Mouse (Mus musculus): ENCODE measurements at regions not wholly inside any gene's neighbourhood (a gene's known extent, or its start where the extent isn't known, plus 50 kb on each side); places are given as distances from the start of the nearest gene placed in this dataset.
A peak's percentile ranks its signal among the peaks of the same experiment; 100 is the strongest.

GRCm38 (mm10) chr16:86377991-86378390 is 476.4 kb upstream of the Adamts5 start:
- no peaks in the 10 kb centered on the region for H3K79me2 ChIP-seq (replicated peaks; ENCODE audit: control insufficient read depth, extremely low read depth, insufficient read depth, poor library complexity, severe bottlenecking)
- no peak overlapping the region for H3K27ac ChIP-seq (ENCODE audit: insufficient read depth, low read depth)
- H3K36me3 ChIP-seq (replicated peaks in 1 of 2; ENCODE audit: control insufficient read depth in 1 of 2, insufficient read depth in 1 of 2, low read length in 1 of 2): no peaks in the 10 kb centered on the region
- no peak overlapping the region for H3K4me2 ChIP-seq (ENCODE audit: insufficient read depth, low read depth, poor library complexity, severe bottlenecking)
- no peak for DNase-seq (ENCODE audit: extremely low read depth)
- H3K9me3 ChIP-seq (replicated peaks; ENCODE audit: low read length): no peaks in the 10 kb centered on the region
- no peaks in the 10 kb centered on the region for H3K27me3 ChIP-seq (replicated peaks)
- no peak overlapping the region for H3K4me3 ChIP-seq (replicated peaks in 1 of 3; ENCODE audit: low read depth in 2 of 3, low read length in 2 of 3, poor library complexity in 1 of 3)
- H3K4me1 ChIP-seq (ENCODE audit: control insufficient read depth in 1 of 2, insufficient read depth in 2 of 2): peaks cover 0 to 4% of the 10 kb centered on the region in 2 experiments; a peak in 1 of 4 replicates
- dilution Hi-C loops (cut with MboI; ENCODE audit: extremely low pct_ligation_motif_present, extremely low pct_unique_long_range_greater_than_20kb, low sequenced_read_pairs) (no loop called here), in situ Hi-C loops (cut with MboI; ENCODE audit: low pct_ligation_motif_present, low pct_unique_long_range_greater_than_20kb, low sequenced_read_pairs) (no loop called here)
- TF ChIP-seq ZMIZ1 (IDR thresholded peaks at IDR 0.05; ENCODE audit: low read depth, low read length): no peak
- TF ChIP-seq IRF4 (IDR thresholded peaks at IDR 0.05; ENCODE audit: low read depth, low read length): no peak
- no peak for TF ChIP-seq TCF12 (IDR thresholded peaks at IDR 0.05; ENCODE audit: low read depth, low read length)
- no peak for TF ChIP-seq CHD2 (IDR thresholded peaks at IDR 0.05; ENCODE audit: low read length)
- no peak for TF ChIP-seq MAX (IDR thresholded peaks at IDR 0.05; ENCODE audit: low read length)
- no peak for TF ChIP-seq USF1 (IDR thresholded peaks at IDR 0.05; ENCODE audit: low read depth, low read length)
- no peak overlapping the region for H3K9ac ChIP-seq (ENCODE audit: insufficient read depth, low read depth)

GRCm38 (mm10) chr16:86371652-86372051 is 470.0 kb upstream of the Adamts5 start:
- Histone ChIP-seq H3K27ac (ENCODE audit: insufficient read depth, low read depth) (no peak overlapping the region), H3K36me3 (replicated peaks in 1 of 2; ENCODE audit: control insufficient read depth in 1 of 2, insufficient read depth in 1 of 2, low read length in 1 of 2) (no peaks in the 10 kb centered on the region), H3K79me2 (replicated peaks; ENCODE audit: control insufficient read depth, extremely low read depth, insufficient read depth, poor library complexity, severe bottlenecking) (no peaks in the 10 kb centered on the region), H3K4me2 (ENCODE audit: insufficient read depth, low read depth, poor library complexity, severe bottlenecking) (no peak overlapping the region), H3K4me1 (ENCODE audit: control insufficient read depth in 1 of 2, insufficient read depth in 2 of 2) (peaks cover 0 to 13% of the 10 kb centered on the region in 2 experiments; a peak in 2 of 4 replicates), H3K4me3 (replicated peaks in 1 of 3; ENCODE audit: low read depth in 2 of 3, low read length in 2 of 3, poor library complexity in 1 of 3) (no peak overlapping the region), H3K27me3 (replicated peaks) (no peaks in the 10 kb centered on the region), H3K9me3 (replicated peaks; ENCODE audit: low read length) (no peaks in the 10 kb centered on the region), H3K9ac (ENCODE audit: insufficient read depth, low read depth) (no peak overlapping the region)
- in situ Hi-C loops (cut with MboI; ENCODE audit: low pct_ligation_motif_present, low pct_unique_long_range_greater_than_20kb, low sequenced_read_pairs): no loop called here
- DNase-seq (ENCODE audit: extremely low read depth): peak; percentile 71
- TF ChIP-seq EP300 (IDR thresholded peaks at IDR 0.05; ENCODE audit: low read length) (0 out of 2 replicates have a peak, but pooled peaks have one; percentile 15), RCOR1 (conservative IDR thresholded peaks at IDR 0.05; ENCODE audit: low read depth, low read length) (no peak), IRF4 (IDR thresholded peaks at IDR 0.05; ENCODE audit: low read depth, low read length) (peak; percentile 77; the same call in 1 of the 2 replicates), JUN (IDR thresholded peaks at IDR 0.05; ENCODE audit: insufficient read depth, low read depth, low read length) (peak; percentile 23; the same call in 1 of the 2 replicates), JUND (conservative IDR thresholded peaks at IDR 0.05; ENCODE audit: low read depth, low read length) (peak; percentile 69), CHD2 (IDR thresholded peaks at IDR 0.05; ENCODE audit: low read length) (no peak), UBTF (IDR thresholded peaks at IDR 0.05; ENCODE audit: low read depth, low read length) (no peak), POLR2AphosphoS2 (IDR thresholded peaks at IDR 0.05; ENCODE audit: low read depth, low read length) (no peak), ETS1 (conservative IDR thresholded peaks at IDR 0.05; ENCODE audit: low read depth, low read length) (no peak), RAD21 (IDR thresholded peaks at IDR 0.05; ENCODE audit: low read depth, low read length) (no peak)
- dilution Hi-C loops (cut with MboI; ENCODE audit: extremely low pct_ligation_motif_present, extremely low pct_unique_long_range_greater_than_20kb, low sequenced_read_pairs): no loop called here

Data from CH12.LX (cell line).